10 mouse cellular contexts compared by ENCODE assay signal in the genomic region with DNA sequence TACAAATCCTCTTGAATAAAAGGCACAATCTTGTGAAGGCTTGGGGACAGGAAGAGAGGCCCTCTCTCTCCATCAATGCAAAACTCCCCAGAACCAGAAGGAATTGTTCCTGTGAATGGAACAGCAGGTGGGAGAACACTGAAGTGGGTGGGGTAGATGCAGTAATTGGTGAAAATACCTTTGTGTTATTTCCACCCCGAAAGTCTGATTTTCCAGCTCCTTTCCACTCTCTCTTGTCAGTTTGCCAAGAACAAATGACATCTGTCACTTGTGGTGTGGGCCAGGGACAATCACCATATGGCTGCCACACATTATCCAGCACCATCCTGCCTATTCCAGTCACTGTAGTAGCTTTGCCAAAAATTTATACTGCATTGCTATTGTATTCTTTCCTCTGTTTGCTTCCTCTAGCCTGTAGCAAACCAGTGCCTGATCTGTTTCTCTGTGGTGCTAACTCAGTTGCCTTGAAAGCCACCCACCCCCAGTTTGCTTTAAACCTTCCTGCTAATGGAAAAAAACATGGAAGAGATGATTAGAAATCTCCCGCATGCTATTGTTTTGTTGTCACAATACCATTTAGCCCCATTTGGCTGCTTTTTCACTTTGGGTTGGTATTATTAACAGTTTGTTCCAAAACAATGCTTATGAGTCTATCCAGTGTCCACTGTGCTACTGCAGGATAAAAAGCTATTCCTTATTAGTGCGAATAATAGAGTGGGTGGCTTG. TPM values are rescaled to one million over a fixed set of nuclear protein-coding genes. Genes with fewer than 3 reads are reported as not detected.
DNase-seq lines count a peak whose midpoint lies in the region; ATAC-seq and TF ChIP-seq lines count a peak whose summit lies in the region.
"Had no signal": no experiment of that assay in that cellular context is flagged by ENCODE, and none has a peak within 500 bp of the region (broad histone marks: within the 10 kb centered on the region; RNA-seq: fewer than 3 reads in every experiment).

No protein-coding gene starts in this region.

- TF ChIP-seq CTCF in MEL (IDR thresholded peaks at IDR 0.05 in 2 of 3, conservative IDR thresholded peaks at IDR 0.05 in 1 of 3; ENCODE audit: control insufficient read depth in 1 of 3, insufficient read depth in 1 of 3, low read depth in 2 of 3, low read length in 3 of 3, poor library complexity in 1 of 3, severe bottlenecking in 1 of 3), result no peak

- no peak overlapping the region for H3K27ac ChIP-seq in MEL (ENCODE audit: control insufficient read depth, low read depth, low read length)
- no peak overlapping the region for H3K27ac ChIP-seq in embryonic facial prominence, embryonic 15.5 days (replicated peaks)
- no peak overlapping the region for H3K27ac ChIP-seq in intestine, embryonic 16.5 days (ENCODE audit: low read length)
- no peak overlapping the region; the same call in 1 of the 2 replicates for H3K27ac ChIP-seq in midbrain, embryonic 13.5 days

- DNase-seq in kidney, adult 9 months, result peak; percentile 7
- no peak for DNase-seq in kidney, postnatal 10 days
- DNase-seq in MEL (ENCODE audit: low read depth, low spot score), result peak; percentile 8
- DNase-seq in ovary, postnatal 36 days (ENCODE audit: low spot score), result no peak
- DNase-seq in gastrocnemius, adult 8-10 months (ENCODE audit: low spot score in 2 of 2), result no peak

- no peak for TF ChIP-seq POLR2A in MEL (IDR thresholded peaks at IDR 0.05; ENCODE audit: control insufficient read depth in 1 of 2, insufficient read depth in 1 of 2, low read depth in 1 of 2, low read length in 2 of 2, poor library complexity in 1 of 2)

- TF ChIP-seq RAD21 in MEL (IDR thresholded peaks at IDR 0.05; ENCODE audit: low read depth, low read length), result no peak

- no peaks in the 10 kb centered on the region for H3K9me3 ChIP-seq in MEL (replicated peaks; ENCODE audit: insufficient read depth, low read length)
- no peaks in the 10 kb centered on the region for H3K9me3 ChIP-seq in embryonic facial prominence, embryonic 15.5 days (replicated peaks)
- no peaks in the 10 kb centered on the region for H3K9me3 ChIP-seq in intestine, embryonic 16.5 days (ENCODE audit: control insufficient read depth, low read length)
- no peaks in the 10 kb centered on the region for H3K9me3 ChIP-seq in midbrain, embryonic 13.5 days

- H3K79me2 ChIP-seq in MEL (ENCODE audit: control insufficient read depth, insufficient read depth, low read length, poor library complexity), result no peaks in the 10 kb centered on the region

- H3K4me2 ChIP-seq in embryonic facial prominence, embryonic 15.5 days (replicated peaks), result peak overlapping the region; percentile 24
- H3K4me2 ChIP-seq in intestine, embryonic 16.5 days (ENCODE audit: low read depth, low read length), result peak overlapping the region; percentile 22; the same call in 1 of the 2 replicates
- no peak overlapping the region for H3K4me2 ChIP-seq in midbrain, embryonic 13.5 days (replicated peaks)

- no peaks in the 10 kb centered on the region for H3K36me3 ChIP-seq in MEL (ENCODE audit: control insufficient read depth in 1 of 2, insufficient read depth in 2 of 2, low read length in 2 of 2)
- no peaks in the 10 kb centered on the region for H3K36me3 ChIP-seq in embryonic facial prominence, embryonic 15.5 days
- H3K36me3 ChIP-seq in intestine, embryonic 16.5 days (ENCODE audit: control insufficient read depth, insufficient read depth, low read length), result no peaks in the 10 kb centered on the region
- no peaks in the 10 kb centered on the region for H3K36me3 ChIP-seq in midbrain, embryonic 13.5 days

- WGBS in embryonic facial prominence, embryonic 15.5 days, result 27% methylated on average over 3 of the region's 3 CpGs
- 34% methylated on average over 3 of the region's 3 CpGs for WGBS in intestine, embryonic 16.5 days
- WGBS in midbrain, embryonic 13.5 days, result 21% methylated on average over 3 of the region's 3 CpGs

- H3K4me3 ChIP-seq in MEL (ENCODE audit: control insufficient read depth in 1 of 2, insufficient read depth in 1 of 2, low read depth in 2 of 2, low read length in 2 of 2), result peak overlapping the region; percentile 43 to 95
- peak overlapping the region; percentile 31 for H3K4me3 ChIP-seq in embryonic facial prominence, embryonic 15.5 days (replicated peaks)
- H3K4me3 ChIP-seq in intestine, embryonic 16.5 days (ENCODE audit: low read length), result peak overlapping the region; percentile 18; the same call in 1 of the 2 replicates
- no peak overlapping the region for H3K4me3 ChIP-seq in midbrain, embryonic 13.5 days (replicated peaks)

- H3K27me3 ChIP-seq in MEL (ENCODE audit: control insufficient read depth in 1 of 2, insufficient read depth in 2 of 2, low read length in 2 of 2), result no peaks in the 10 kb centered on the region
- no peaks in the 10 kb centered on the region for H3K27me3 ChIP-seq in embryonic facial prominence, embryonic 15.5 days
- no peaks in the 10 kb centered on the region for H3K27me3 ChIP-seq in intestine, embryonic 16.5 days (replicated peaks; ENCODE audit: control insufficient read depth, insufficient read depth, low read length)
- H3K27me3 ChIP-seq in midbrain, embryonic 13.5 days, result no peaks in the 10 kb centered on the region

- no peaks in the 10 kb centered on the region; a peak in 1 of 4 replicates for H3K4me1 ChIP-seq in MEL (ENCODE audit: control insufficient read depth in 1 of 2, insufficient read depth in 2 of 2, low read length in 2 of 2)
- H3K4me1 ChIP-seq in embryonic facial prominence, embryonic 15.5 days, result no peaks in the 10 kb centered on the region
- H3K4me1 ChIP-seq in intestine, embryonic 16.5 days (ENCODE audit: control insufficient read depth, insufficient read depth, low read length), result no peaks in the 10 kb centered on the region
- 0 out of 2 replicates have a peak, but pooled peaks cover 2% of the 10 kb centered on the region for H3K4me1 ChIP-seq in midbrain, embryonic 13.5 days (replicated peaks)

- peak overlapping the region; percentile 32; the same call in 1 of the 2 replicates for H3K9ac ChIP-seq in MEL (ENCODE audit: control insufficient read depth, low read depth, low read length, poor library complexity, severe bottlenecking)
- H3K9ac ChIP-seq in embryonic facial prominence, embryonic 15.5 days, result no peak overlapping the region
- no peak overlapping the region for H3K9ac ChIP-seq in intestine, embryonic 16.5 days (ENCODE audit: low read depth, low read length)
- H3K9ac ChIP-seq in midbrain, embryonic 13.5 days (replicated peaks), result no peak overlapping the region

- no peak for TF ChIP-seq EP300 in MEL (IDR thresholded peaks at IDR 0.05; ENCODE audit: low read depth in 1 of 2, low read length in 2 of 2)

- no peak for ATAC-seq in embryonic facial prominence, embryonic 15.5 days (ENCODE audit: insufficient number of reproducible peaks, low FRiP score, low TSS enrichment, low read depth)
- no peak for ATAC-seq in intestine, embryonic 16.5 days
- ATAC-seq in midbrain, embryonic 13.5 days, result peak; percentile 76

TF ChIP-seq in MEL, 35 proteins besides CTCF, POLR2A, EP300 and RAD21:
- TF ChIP-seq ZMIZ1 (IDR thresholded peaks at IDR 0.05; ENCODE audit: low read depth, low read length) (no peak), NRF1 (IDR thresholded peaks at IDR 0.05; ENCODE audit: insufficient read depth, low read depth, low read length, poor library complexity, severe bottlenecking) (no peak), CHD1 (IDR thresholded peaks at IDR 0.05; ENCODE audit: low read depth, low read length) (no peak), SIN3A (IDR thresholded peaks at IDR 0.05; ENCODE audit: low read length) (no peak), HCFC1 (IDR thresholded peaks at IDR 0.05; ENCODE audit: low read depth, low read length) (no peak), TCF12 (IDR thresholded peaks at IDR 0.05; ENCODE audit: low read depth, low read length) (no peak), SMC3 (IDR thresholded peaks at IDR 0.05; ENCODE audit: low read depth, low read length) (no peak), ETS1 (IDR thresholded peaks at IDR 0.05; ENCODE audit: low read depth, low read length) (no peak), MXI1 (IDR thresholded peaks at IDR 0.05; ENCODE audit: low read depth, low read length) (no peak), USF2 (IDR thresholded peaks at IDR 0.05; ENCODE audit: borderline replicate concordance in 1 of 2, insufficient read depth in 1 of 2, low read depth in 1 of 2, low read length in 2 of 2) (no peak), GATA1 (IDR thresholded peaks at IDR 0.05; ENCODE audit: low read depth, low read length) (no peak), KAT2A (conservative IDR thresholded peaks at IDR 0.05; ENCODE audit: low read depth, low read length) (no peak), TBP (IDR thresholded peaks at IDR 0.05; ENCODE audit: low read depth, low read length) (no peak), ZNF384 (IDR thresholded peaks at IDR 0.05; ENCODE audit: low read depth, low read length) (no peak)

RNA-seq across cellular contexts. Expression of a gene that starts 37.9 kb away (rescaled TPM):
- total RNA-seq in MEL (2012; rRNA removed), result not detected in 2 replicates
- not detected for polyA plus RNA-seq in MEL (2012; ENCODE audit: insufficient read depth in 1 of 2, insufficient read length in 2 of 2, low read depth in 1 of 2, low replicate concordance in 2 of 2, missing spikeins in 1 of 2)
- 1.0 and 1.1 TPM in 2 replicates for polyA plus RNA-seq in embryonic facial prominence, embryonic 15.5 days (2015; fragmentation: Nextera tagmentation; extraction: Ambion mirVana)
- polyA plus RNA-seq in intestine, embryonic 16.5 days (2015; fragmentation: Nextera tagmentation; extraction: Ambion mirVana), result 0.17 TPM in 1 of 2 replicates, not detected in the other
- polyA plus RNA-seq in midbrain, embryonic 13.5 days (2015; fragmentation: Nextera tagmentation; extraction: Ambion mirVana), result 3.2 and 3.5 TPM in 2 replicates
- not detected for total RNA-seq in gastrocnemius, adult 8-10 months (2022)
- total RNA-seq: left cerebral cortex, adult 18-20 months had no signal
- polyA plus RNA-seq: Patski had no signal

RNA-seq across cellular contexts. Expression of a gene that starts 50.7 kb away (rescaled TPM):
- not detected in 2 replicates for total RNA-seq in MEL (2012; rRNA removed)
- not detected for polyA plus RNA-seq in MEL (2012; ENCODE audit: insufficient read depth in 1 of 2, insufficient read length in 2 of 2, low read depth in 1 of 2, low replicate concordance in 2 of 2, missing spikeins in 1 of 2)
- not detected in 2 replicates for polyA plus RNA-seq in embryonic facial prominence, embryonic 15.5 days (2015; fragmentation: Nextera tagmentation; extraction: Ambion mirVana)
- not detected in 2 replicates for polyA plus RNA-seq in intestine, embryonic 16.5 days (2015; fragmentation: Nextera tagmentation; extraction: Ambion mirVana)
- not detected in 2 replicates for polyA plus RNA-seq in midbrain, embryonic 13.5 days (2015; fragmentation: Nextera tagmentation; extraction: Ambion mirVana)
- total RNA-seq in gastrocnemius, adult 8-10 months (2022), result not detected
- total RNA-seq: left cerebral cortex, adult 18-20 months had no signal
- polyA plus RNA-seq: Patski had no signal

Comparison
In these comparisons a context has a peak if more than half of its experiments do, and no peak if none do; other contexts are left out.
1. DNase-seq: peak in kidney, adult 9 months (single experiment) and MEL (single experiment); none in kidney, postnatal 10 days (single experiment), ovary, postnatal 36 days (single experiment) and gastrocnemius, adult 8-10 months (0 of 2).